Mouse (Mus musculus): ENCODE data around the gene Rimbp2.
"Not testable (repeated sequence)": the region's sequence is repeated elsewhere in the genome, so short reads cannot be mapped to it uniquely, and the experiment has no call there.

The Rimbp2 gene

GRCm38 (mm10) chr5:128761118-128761517, 192.2 kb downstream of the Rimbp2 start:
- DNase-seq (ENCODE audit: extremely low spot score, low spot score), result peak; percentile 26

- no peak for DNase-seq (ENCODE audit: extremely low spot score, low spot score)
Observed at GRCm38 (mm10) chr5:128746261-128746660, 207.0 kb downstream of the Rimbp2 start.

GRCm38 (mm10) chr5:128745206-128745605, 208.1 kb downstream of the Rimbp2 start:
- no peak for DNase-seq (ENCODE audit: extremely low spot score, low spot score)

GRCm38 (mm10) chr5:128744351-128744750, 208.9 kb downstream of the Rimbp2 start:
- DNase-seq (ENCODE audit: extremely low spot score, low spot score), result no peak

GRCm38 (mm10) chr5:128739838-128740171, 213.5 kb downstream of the Rimbp2 start:
- DNase-seq (ENCODE audit: extremely low spot score, low spot score), result no peak

- DNase-seq (ENCODE audit: extremely low spot score, low spot score), result no peak
Observed at GRCm38 (mm10) chr5:128739168-128739837, 214.0 kb downstream of the Rimbp2 start.

- no peak for DNase-seq (ENCODE audit: extremely low spot score, low spot score)
Observed at GRCm38 (mm10) chr5:128735921-128736320, 217.4 kb downstream of the Rimbp2 start.

GRCm38 (mm10) chr5:128733955-128734354, 219.3 kb downstream of the Rimbp2 start:
- peak; percentile 60 for DNase-seq (ENCODE audit: extremely low spot score, low spot score)

GRCm38 (mm10) chr5:128732416-128733014, 220.8 kb downstream of the Rimbp2 start:
- DNase-seq (ENCODE audit: extremely low spot score, low spot score), result no peak

- DNase-seq (ENCODE audit: extremely low spot score, low spot score), result peak; percentile 56
Observed at GRCm38 (mm10) chr5:128730634-128731033, 222.7 kb downstream of the Rimbp2 start.

GRCm38 (mm10) chr5:128729341-128729740, 223.9 kb downstream of the Rimbp2 start:
- peak; percentile 48 for DNase-seq (ENCODE audit: extremely low spot score, low spot score)

GRCm38 (mm10) chr5:128720461-128720860, 232.8 kb downstream of the Rimbp2 start:
- not testable (repeated sequence) for DNase-seq (ENCODE audit: extremely low spot score, low spot score)

- DNase-seq (ENCODE audit: extremely low spot score, low spot score), result no peak
Observed at GRCm38 (mm10) chr5:128715171-128715570, 238.1 kb downstream of the Rimbp2 start.

- DNase-seq (ENCODE audit: extremely low spot score, low spot score), result no peak
Observed at GRCm38 (mm10) chr5:128711847-128712246, 241.4 kb downstream of the Rimbp2 start.

- no peak for DNase-seq (ENCODE audit: extremely low spot score, low spot score)
Observed at GRCm38 (mm10) chr5:128710596-128710995, 242.7 kb downstream of the Rimbp2 start.

- no peak for DNase-seq (ENCODE audit: extremely low spot score, low spot score)
Observed at GRCm38 (mm10) chr5:128708929-128709328, 244.4 kb downstream of the Rimbp2 start.
